Mouse (Mus musculus) stomach, embryonic 16.5 days (tissue): ENCODE data around the gene Arhgef3. TPM values are rescaled to one million over a fixed set of nuclear protein-coding genes. Genes with fewer than 3 reads are reported as not detected.
A peak's percentile ranks its signal among the peaks of the same experiment; 100 is the strongest.

Experiments used
- ATAC-seq: fragments of 200-750 bp; cut with Nextera tagmentation; 2 replicates; pipeline ENCODE4 v1.8.0; 2017; ENCODE audit warnings: moderate number of reproducible peaks, moderate TSS enrichment; ENCODE audit not compliant: insufficient read depth, low FRiP score
- H3K27ac ChIP-seq: fragments of 300-500 bp; sonication (generic); 2 replicates; pipeline ENCODE4 v1.5.1; 2014; ENCODE audit warnings: low read length
- H3K27me3 ChIP-seq: fragments of 300-500 bp; sonication (generic); 2 replicates; pipeline ENCODE4 v1.6.1; 2014; ENCODE audit warnings: low read length, control low read depth, mixed read lengths; ENCODE audit not compliant: control insufficient read depth, insufficient read depth
- H3K36me3 ChIP-seq: fragments of 300-500 bp; sonication (generic); 2 replicates; pipeline ENCODE4 v1.6.1; 2014; ENCODE audit warnings: low read length; ENCODE audit not compliant: control insufficient read depth, insufficient read depth
- H3K4me1 ChIP-seq: fragments of 300-500 bp; sonication (generic); 2 replicates; pipeline ENCODE4 v1.6.1; 2014; ENCODE audit warnings: low read length, control low read depth, mixed read lengths; ENCODE audit not compliant: control insufficient read depth, insufficient read depth
- H3K4me2 ChIP-seq: fragments of 300-500 bp; sonication (generic); 2 replicates; pipeline ENCODE4 v1.6.1; 2014; ENCODE audit warnings: low read depth, low read length, mixed read lengths
- H3K4me3 ChIP-seq: fragments of 300-500 bp; sonication (generic); replicated peaks from 2 replicates; pipeline ENCODE4 v1.5.1; 2014; ENCODE audit warnings: mild to moderate bottlenecking, low read length
- H3K9ac ChIP-seq: fragments of 300-500 bp; sonication (generic); 2 replicates; pipeline ENCODE4 v1.6.1; 2014; ENCODE audit warnings: low read length
- H3K9me3 ChIP-seq: fragments of 300-500 bp; sonication (generic); replicated peaks from 2 replicates; pipeline ENCODE4 v1.6.1; 2016; ENCODE audit warnings: low read length, control low read depth; ENCODE audit not compliant: control insufficient read depth
- WGBS: fragments of 180-500 bp; shearing (Covaris S2); extraction: QIAGEN DNeasy Blood & Tissue Kit; methylation state at CpG from one replicate; pipeline ENCODE4 v1.1.7; 2014; 5-methylcytosine and 5-hydroxymethylcytosine counted together
- polyA plus RNA-seq: library from polyadenylated mRNA; unstranded; fragments of >200 nt; fragmentation: Nextera tagmentation; extraction: Ambion mirVana; gene quantifications from 2 replicates; pipeline ENCODE4 v1.2.1, GENCODE M21; 2015

Gene Arhgef3
- polyA plus RNA-seq, 1 experiment from 2014 or later, result 20.9 TPM

- H3K9ac ChIP-seq, result no peak overlapping the region
- ATAC-seq, result peak; percentile 33; the same call in 1 of the 2 replicates
- 0 out of 2 replicates have a peak, but pooled peaks cover 14% of the 10 kb centered on the region for H3K4me1 ChIP-seq
- no peak overlapping the region for H3K4me3 ChIP-seq
- 59% methylated on average over 6 of the region's 6 CpGs for WGBS
- H3K27ac ChIP-seq, result peak overlapping the region; percentile 28
- H3K9me3 ChIP-seq, result no peaks in the 10 kb centered on the region
- peaks cover 4% of the 10 kb centered on the region; the same call in 1 of the 2 replicates for H3K36me3 ChIP-seq
- no peak overlapping the region for H3K4me2 ChIP-seq
- no peaks in the 10 kb centered on the region for H3K27me3 ChIP-seq
Measured at GRCm38 (mm10) chr14:27102720-27103119, 12.0 kb upstream of the Arhgef3 start.

GRCm38 (mm10) chr14:27105731-27106457 lies 8.8 kb upstream of the Arhgef3 start:
- 62% methylated on average over 12 of the region's 12 CpGs for WGBS

GRCm38 (mm10) chr14:27108748-27109504 lies 5.8 kb upstream of the Arhgef3 start:
- Histone ChIP-seq H3K27me3 (no peaks in the 10 kb centered on the region), H3K4me3 (no peak overlapping the region), H3K4me2 (no peak overlapping the region), H3K9me3 (no peaks in the 10 kb centered on the region), H3K36me3 (no peaks in the 10 kb centered on the region), H3K4me1 (0 out of 2 replicates have a peak, but pooled peaks cover 14% of the 10 kb centered on the region), H3K27ac (peak overlapping the region; percentile 18; the same call in 1 of the 2 replicates), H3K9ac (no peak overlapping the region)
- peak; percentile 37; the same call in 1 of the 2 replicates for ATAC-seq
- WGBS, result 56% methylated on average over 6 of the region's 6 CpGs

More at GRCm38 (mm10) chr14:27105731-27106457, 8.8 kb upstream of the Arhgef3 start:
- Histone ChIP-seq H3K4me3 (no peak overlapping the region), H3K4me1 (0 out of 2 replicates have a peak, but pooled peaks cover 14% of the 10 kb centered on the region), H3K27ac (peak overlapping the region; percentile 66), H3K27me3 (no peaks in the 10 kb centered on the region), H3K9ac (peak overlapping the region; percentile 23; the same call in 1 of the 2 replicates), H3K36me3 (no peaks in the 10 kb centered on the region), H3K4me2 (no peak overlapping the region), H3K9me3 (no peaks in the 10 kb centered on the region)
- ATAC-seq, result 0 out of 2 replicates have a peak, but pooled peaks have one; percentile 27

- Histone ChIP-seq H3K27ac (no peak overlapping the region), H3K9ac (peak overlapping the region; percentile 80), H3K27me3 (no peaks in the 10 kb centered on the region), H3K36me3 (no peaks in the 10 kb centered on the region), H3K4me1 (peaks cover 8% of the 10 kb centered on the region), H3K4me3 (peak overlapping the region; percentile 70), H3K4me2 (peak overlapping the region; percentile 97), H3K9me3 (no peaks in the 10 kb centered on the region)
- no peak for ATAC-seq
- WGBS, result 19% methylated on average over 11 of the region's 11 CpGs
Measured at GRCm38 (mm10) chr14:27115275-27115660, 569 bp downstream of the Arhgef3 start.

- no peak for ATAC-seq
- WGBS, result 58% methylated on average over 6 of the region's 6 CpGs
Measured at GRCm38 (mm10) chr14:27115991-27116390, 1.3 kb downstream of the Arhgef3 start.

GRCm38 (mm10) chr14:27116577-27117165 lies 2.0 kb downstream of the Arhgef3 start:
- no peaks in the 10 kb centered on the region for H3K27me3 ChIP-seq
- no peak for ATAC-seq
- WGBS, result 77% methylated on average over 4 of the region's 4 CpGs
- H3K9me3 ChIP-seq, result no peaks in the 10 kb centered on the region
- no peak overlapping the region for H3K4me3 ChIP-seq
- no peak overlapping the region for H3K27ac ChIP-seq
- H3K4me1 ChIP-seq, result peaks cover 8% of the 10 kb centered on the region
- no peak overlapping the region for H3K9ac ChIP-seq
- H3K4me2 ChIP-seq, result no peak overlapping the region
- H3K36me3 ChIP-seq, result no peaks in the 10 kb centered on the region

More at GRCm38 (mm10) chr14:27115991-27116390, 1.3 kb downstream of the Arhgef3 start:
- Histone ChIP-seq H3K4me1 (peaks cover 8% of the 10 kb centered on the region), H3K36me3 (no peaks in the 10 kb centered on the region), H3K27ac (no peak overlapping the region), H3K4me3 (peak overlapping the region; percentile 70; the same call in 1 of the 2 replicates), H3K9me3 (no peaks in the 10 kb centered on the region), H3K4me2 (peak overlapping the region; percentile 97), H3K9ac (no peak overlapping the region), H3K27me3 (no peaks in the 10 kb centered on the region)

- no peaks in the 10 kb centered on the region for H3K36me3 ChIP-seq
- 75% methylated on average over 5 of the region's 5 CpGs for WGBS
- no peak overlapping the region for H3K27ac ChIP-seq
- no peak for ATAC-seq
- H3K4me2 ChIP-seq, result no peak overlapping the region
- H3K27me3 ChIP-seq, result no peaks in the 10 kb centered on the region
- H3K4me3 ChIP-seq, result no peak overlapping the region
- H3K4me1 ChIP-seq, result peaks cover 15% of the 10 kb centered on the region
- H3K9me3 ChIP-seq, result no peaks in the 10 kb centered on the region
- H3K9ac ChIP-seq, result no peak overlapping the region
Measured at GRCm38 (mm10) chr14:27118546-27118945, 3.8 kb downstream of the Arhgef3 start.

- Histone ChIP-seq H3K27me3 (no peaks in the 10 kb centered on the region), H3K4me1 (peaks cover 6% of the 10 kb centered on the region), H3K27ac (no peak overlapping the region), H3K4me2 (no peak overlapping the region), H3K4me3 (no peak overlapping the region), H3K36me3 (no peaks in the 10 kb centered on the region), H3K9ac (peak overlapping the region; percentile 39; the same call in 1 of the 2 replicates), H3K9me3 (no peaks in the 10 kb centered on the region)
- 67% methylated on average over 3 of the region's 3 CpGs for WGBS
- no peak for ATAC-seq
Measured at GRCm38 (mm10) chr14:27122646-27123045, 7.9 kb downstream of the Arhgef3 start.
